Mouse (Mus musculus) embryonic facial prominence, embryonic 11.5 days (tissue): ENCODE results near the gene Zfp420. TPM values are rescaled to one million over a fixed set of nuclear protein-coding genes. Genes with fewer than 3 reads are reported as not detected.
"Not testable (repeated sequence)": the region's sequence is repeated elsewhere in the genome, so short reads cannot be mapped to it uniquely, and the experiment has no call there.

Source experiments
- ATAC-seq: fragments of 200-750 bp; cut with Nextera tagmentation; replicated peaks from 2 replicates; pipeline ENCODE4 v1.8.0; 2017; ENCODE audit warnings: low read depth; ENCODE audit not compliant: insufficient number of reproducible peaks, low FRiP score, low TSS enrichment
- DNase-seq: peaks from one replicate; pipeline ENCODE4 v3.0.0-alpha.2; 2015; ENCODE audit warnings: low spot score
- H3K27ac ChIP-seq: fragments of 300-500 bp; sonication (generic); replicated peaks from 2 replicates; pipeline ENCODE4 v1.5.1; 2014; ENCODE audit warnings: mild to moderate bottlenecking, low read depth, low read length, control low read depth
- H3K27me3 ChIP-seq: fragments of 300-500 bp; sonication (generic); 2 replicates; pipeline ENCODE4 v1.6.1; 2014; ENCODE audit warnings: mild to moderate bottlenecking, low read length, moderate library complexity, mixed read lengths; ENCODE audit not compliant: control insufficient read depth, insufficient read depth
- H3K36me3 ChIP-seq: fragments of 300-500 bp; sonication (generic); replicated peaks from 2 replicates; pipeline ENCODE4 v1.6.1; 2014; ENCODE audit warnings: low read depth, mild to moderate bottlenecking, low read length, moderate library complexity, mixed read lengths; ENCODE audit not compliant: control insufficient read depth, insufficient read depth
- H3K4me1 ChIP-seq: fragments of 300-500 bp; sonication (generic); 2 replicates; pipeline ENCODE4 v1.6.1; 2014; ENCODE audit warnings: low read length, mixed read lengths; ENCODE audit not compliant: control insufficient read depth, insufficient read depth
- H3K4me2 ChIP-seq: fragments of 300-500 bp; sonication (generic); 2 replicates; pipeline ENCODE4 v1.6.1; 2014; ENCODE audit warnings: low read depth, mild to moderate bottlenecking, control low read depth, low read length, moderate library complexity
- H3K4me3 ChIP-seq: fragments of 300-500 bp; sonication (generic); 2 replicates; pipeline ENCODE4 v1.5.1; 2014; ENCODE audit warnings: low read depth, low read length, control low read depth
- H3K9ac ChIP-seq: fragments of 300-500 bp; sonication (generic); replicated peaks from 2 replicates; pipeline ENCODE4 v1.6.1; 2014; ENCODE audit warnings: mild to moderate bottlenecking, control low read depth, low read length
- H3K9me3 ChIP-seq: fragments of 300-500 bp; sonication (generic); replicated peaks from 2 replicates; pipeline ENCODE4 v1.6.1; 2016; ENCODE audit warnings: mild to moderate bottlenecking, low read length, inconsistent platforms, mixed read lengths; ENCODE audit not compliant: control insufficient read depth
- WGBS: fragments of 180-500 bp; shearing (Covaris S2); extraction: QIAGEN DNeasy Blood & Tissue Kit; methylation state at CpG from one replicate; pipeline ENCODE4 v1.1.7; 2014; 5-methylcytosine and 5-hydroxymethylcytosine counted together
- polyA plus RNA-seq: library from polyadenylated mRNA; unstranded; fragments of >200 nt; fragmentation: Nextera tagmentation; extraction: Ambion mirVana; gene quantifications from 2 replicates; pipeline ENCODE4 v1.2.1, GENCODE M21; 2014

Zfp420 gene
- polyA plus RNA-seq, 1 experiment from 2014 or later = 8.9 TPM

- no peaks in the 10 kb centered on the region for H3K4me1 ChIP-seq
Observed at GRCm38 (mm10) chr7:29874256-29874655, 14.5 kb downstream of the Zfp420 start.

GRCm38 (mm10) chr7:29877561-29877960, 17.8 kb downstream of the Zfp420 start:
- H3K4me2 ChIP-seq, DNase-seq, H3K27me3 ChIP-seq, ATAC-seq, H3K9ac ChIP-seq, H3K4me1 ChIP-seq, H3K27ac ChIP-seq, H3K4me3 ChIP-seq: not testable (repeated sequence)
- 92% methylated on average over 9 of the region's 9 CpGs for WGBS
- peaks cover 15% of the 10 kb centered on the region for H3K9me3 ChIP-seq
- peaks cover 16% of the 10 kb centered on the region for H3K36me3 ChIP-seq

More at GRCm38 (mm10) chr7:29874256-29874655, 14.5 kb downstream of the Zfp420 start:
- Histone ChIP-seq H3K9ac (no peak overlapping the region), H3K4me3 (no peak overlapping the region), H3K36me3 (peaks cover 16% of the 10 kb centered on the region), H3K27ac (no peak overlapping the region), H3K9me3 (peaks cover 15% of the 10 kb centered on the region), H3K4me2 (no peak overlapping the region), H3K27me3 (no peaks in the 10 kb centered on the region)
- DNase-seq = no peak
- WGBS = 94% methylated on average over 10 of the region's 10 CpGs
- no peak for ATAC-seq

GRCm38 (mm10) chr7:29880056-29880455, 20.3 kb downstream of the Zfp420 start:
- H3K4me3 ChIP-seq = no peak overlapping the region
- WGBS = 46% methylated on average over 7 of the region's 7 CpGs
- DNase-seq (peak; percentile 42), ATAC-seq (no peak)
- H3K27me3 ChIP-seq = no peaks in the 10 kb centered on the region
- H3K4me1 ChIP-seq = no peaks in the 10 kb centered on the region
- H3K9me3 ChIP-seq = peaks cover 7% of the 10 kb centered on the region
- no peak overlapping the region for H3K9ac ChIP-seq
- no peak overlapping the region for H3K4me2 ChIP-seq
- no peak overlapping the region for H3K27ac ChIP-seq
- peaks cover 8% of the 10 kb centered on the region for H3K36me3 ChIP-seq

GRCm38 (mm10) chr7:29880916-29881315, 21.1 kb downstream of the Zfp420 start:
- ATAC-seq = no peak
- H3K4me3 ChIP-seq = no peak overlapping the region
- no peak overlapping the region for H3K9ac ChIP-seq
- H3K27me3 ChIP-seq = no peaks in the 10 kb centered on the region
- DNase-seq = no peak
- H3K4me1 ChIP-seq = no peaks in the 10 kb centered on the region
- 93% methylated on average over 7 of the region's 7 CpGs for WGBS
- H3K27ac ChIP-seq = no peak overlapping the region
- no peak overlapping the region for H3K4me2 ChIP-seq
- no peaks in the 10 kb centered on the region for H3K9me3 ChIP-seq
- no peaks in the 10 kb centered on the region for H3K36me3 ChIP-seq

GRCm38 (mm10) chr7:29890501-29890900, 30.7 kb downstream of the Zfp420 start:
- Histone ChIP-seq H3K9ac (no peak overlapping the region), H3K9me3 (peaks cover 24% of the 10 kb centered on the region), H3K36me3 (peaks cover 33% of the 10 kb centered on the region), H3K4me1 (no peaks in the 10 kb centered on the region), H3K4me3 (no peak overlapping the region), H3K27ac (no peak overlapping the region), H3K27me3 (no peaks in the 10 kb centered on the region), H3K4me2 (no peak overlapping the region)
- 92% methylated on average over 7 of the region's 7 CpGs for WGBS
- DNase-seq (no peak), ATAC-seq (no peak)

GRCm38 (mm10) chr7:29892756-29893155, 33.0 kb downstream of the Zfp420 start:
- WGBS = 95% methylated on average over 4 of the region's 4 CpGs
- no peak overlapping the region for H3K27ac ChIP-seq

GRCm38 (mm10) chr7:29898351-29898750, 38.6 kb downstream of the Zfp420 start:
- WGBS = 91% methylated on average over 4 of the region's 4 CpGs
- no peak overlapping the region for H3K4me3 ChIP-seq
- DNase-seq (no peak), ATAC-seq (no peak)
- no peak overlapping the region for H3K9ac ChIP-seq
- no peaks in the 10 kb centered on the region for H3K4me1 ChIP-seq
- no peaks in the 10 kb centered on the region for H3K27me3 ChIP-seq
- no peak overlapping the region for H3K27ac ChIP-seq
- H3K4me2 ChIP-seq = no peak overlapping the region
- H3K36me3 ChIP-seq = peaks cover 40% of the 10 kb centered on the region
- peaks cover 17% of the 10 kb centered on the region for H3K9me3 ChIP-seq

More at GRCm38 (mm10) chr7:29892756-29893155, 33.0 kb downstream of the Zfp420 start:
- H3K27me3 ChIP-seq = no peaks in the 10 kb centered on the region
- no peak overlapping the region for H3K4me3 ChIP-seq
- no peak overlapping the region for H3K9ac ChIP-seq
- peaks cover 19% of the 10 kb centered on the region for H3K9me3 ChIP-seq
- DNase-seq (no peak), ATAC-seq (no peak)
- no peaks in the 10 kb centered on the region for H3K4me1 ChIP-seq
- no peak overlapping the region for H3K4me2 ChIP-seq
- H3K36me3 ChIP-seq = peaks cover 40% of the 10 kb centered on the region

GRCm38 (mm10) chr7:29904101-29904500, 44.3 kb downstream of the Zfp420 start:
- no peak overlapping the region for H3K4me3 ChIP-seq
- no peak overlapping the region for H3K4me2 ChIP-seq
- H3K36me3 ChIP-seq = peaks cover 5% of the 10 kb centered on the region
- H3K27me3 ChIP-seq = no peaks in the 10 kb centered on the region
- WGBS = 93% methylated on average over 4 of the region's 4 CpGs
- H3K4me1 ChIP-seq = no peaks in the 10 kb centered on the region; the same call in 1 of the 2 replicates
- DNase-seq (no peak), ATAC-seq (no peak)
- H3K9ac ChIP-seq = no peak overlapping the region
- no peaks in the 10 kb centered on the region for H3K9me3 ChIP-seq
- no peak overlapping the region for H3K27ac ChIP-seq
